Mouse (Mus musculus) cerebellum, adult 2 months (tissue): ENCODE measurements at regions not wholly inside any gene's neighbourhood (a gene's known extent, or its start where the extent isn't known, plus 50 kb on each side); places are given as distances from the start of the nearest gene placed in this dataset.

Experiments
- CTCF ChIP-seq: fragments of 200-500 bp; IDR thresholded peaks from 2 replicates; pipeline ENCODE4 v1.5.1; 2011; ENCODE audit warnings: low read depth, mild to moderate bottlenecking, control low read depth, low read length, moderate library complexity, borderline replicate concordance; ENCODE audit not compliant: insufficient read depth
- POLR2A ChIP-seq: fragments of 200-500 bp; IDR thresholded peaks from 2 replicates; pipeline ENCODE4 v1.6.1; 2011; ENCODE audit warnings: low read length, control low read depth, borderline replicate concordance; ENCODE audit not compliant: insufficient read depth

GRCm38 (mm10) chr4:25955696-25956348, 155.8 kb upstream of the Fut9 start:
- no peak for TF ChIP-seq CTCF
- no peak for TF ChIP-seq POLR2A
